Mouse (Mus musculus): ENCODE results near the gene Sestd1. TPM values are rescaled to one million over a fixed set of nuclear protein-coding genes. Genes with fewer than 3 reads are reported as not detected.
A peak's percentile ranks its signal among the peaks of the same experiment; 100 is the strongest.

The Sestd1 gene
- polyA plus RNA-seq, 1 experiment from 2014 or later = 32.6 TPM

- WGBS = 93% methylated on average over 2 of the region's 2 CpGs
- Histone ChIP-seq H3K4me2 (no peak overlapping the region), H3K4me1 (peaks cover 39% of the 10 kb centered on the region), H3K9ac (no peak overlapping the region), H3K4me3 (replicated peaks) (no peak overlapping the region), H3K27ac (no peak overlapping the region), H3K36me3 (replicated peaks) (no peaks in the 10 kb centered on the region), H3K9me3 (no peaks in the 10 kb centered on the region), H3K27me3 (no peaks in the 10 kb centered on the region)
- no peak for ATAC-seq (ENCODE audit: low FRiP score)
Observed at GRCm38 (mm10) chr2:77266931-77267330, 13.5 kb downstream of the Sestd1 start.

- peaks cover 39% of the 10 kb centered on the region for H3K4me1 ChIP-seq
- no peak overlapping the region for H3K9ac ChIP-seq
- no peaks in the 10 kb centered on the region for H3K27me3 ChIP-seq
- H3K4me2 ChIP-seq = no peak overlapping the region
- H3K4me3 ChIP-seq (replicated peaks) = no peak overlapping the region
- no peaks in the 10 kb centered on the region for H3K9me3 ChIP-seq
- no peaks in the 10 kb centered on the region for H3K36me3 ChIP-seq (replicated peaks)
- WGBS = 89% methylated on average over 3 of the region's 3 CpGs
- ATAC-seq (ENCODE audit: low FRiP score) = no peak
- no peak overlapping the region for H3K27ac ChIP-seq
Observed at GRCm38 (mm10) chr2:77266011-77266410, 14.4 kb downstream of the Sestd1 start.

- Histone ChIP-seq H3K4me3 (replicated peaks) (no peak overlapping the region), H3K4me2 (no peak overlapping the region), H3K36me3 (replicated peaks) (no peaks in the 10 kb centered on the region), H3K27me3 (no peaks in the 10 kb centered on the region), H3K4me1 (peaks cover 39% of the 10 kb centered on the region), H3K27ac (no peak overlapping the region), H3K9ac (no peak overlapping the region), H3K9me3 (no peaks in the 10 kb centered on the region)
- 80% methylated on average over 7 of the region's 7 CpGs for WGBS
- no peak for ATAC-seq (ENCODE audit: low FRiP score)
Observed at GRCm38 (mm10) chr2:77265301-77265700, 15.1 kb downstream of the Sestd1 start.

DNA sequence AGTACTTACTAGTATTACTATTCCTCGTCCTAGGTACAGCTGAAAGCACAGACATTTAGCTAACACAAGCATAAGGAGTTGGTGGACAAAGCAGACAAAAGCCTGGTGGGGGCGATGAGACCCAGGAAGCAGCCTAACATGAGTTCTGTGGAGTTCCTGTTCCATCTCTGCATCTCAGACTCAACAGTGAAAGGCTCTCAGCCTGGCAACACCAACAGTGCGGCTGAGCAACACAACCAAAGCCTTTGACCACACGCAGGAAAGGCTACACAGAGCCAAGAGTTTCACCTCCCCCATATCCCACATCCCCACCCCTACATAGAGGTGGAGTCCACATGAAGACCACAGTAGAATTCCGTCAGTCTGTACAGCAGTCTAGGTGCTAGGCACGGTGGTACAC, 15.8 kb downstream of the Sestd1 start:
- H3K27ac ChIP-seq = no peak overlapping the region
- H3K27me3 ChIP-seq = no peaks in the 10 kb centered on the region
- no peak overlapping the region for H3K4me3 ChIP-seq (replicated peaks)
- peaks cover 39% of the 10 kb centered on the region for H3K4me1 ChIP-seq
- H3K9ac ChIP-seq = no peak overlapping the region
- ATAC-seq (ENCODE audit: low FRiP score) = no peak
- H3K9me3 ChIP-seq = no peaks in the 10 kb centered on the region
- 84% methylated on average over 6 of the region's 6 CpGs for WGBS
- H3K36me3 ChIP-seq (replicated peaks) = no peaks in the 10 kb centered on the region
- H3K4me2 ChIP-seq = no peak overlapping the region

DNA sequence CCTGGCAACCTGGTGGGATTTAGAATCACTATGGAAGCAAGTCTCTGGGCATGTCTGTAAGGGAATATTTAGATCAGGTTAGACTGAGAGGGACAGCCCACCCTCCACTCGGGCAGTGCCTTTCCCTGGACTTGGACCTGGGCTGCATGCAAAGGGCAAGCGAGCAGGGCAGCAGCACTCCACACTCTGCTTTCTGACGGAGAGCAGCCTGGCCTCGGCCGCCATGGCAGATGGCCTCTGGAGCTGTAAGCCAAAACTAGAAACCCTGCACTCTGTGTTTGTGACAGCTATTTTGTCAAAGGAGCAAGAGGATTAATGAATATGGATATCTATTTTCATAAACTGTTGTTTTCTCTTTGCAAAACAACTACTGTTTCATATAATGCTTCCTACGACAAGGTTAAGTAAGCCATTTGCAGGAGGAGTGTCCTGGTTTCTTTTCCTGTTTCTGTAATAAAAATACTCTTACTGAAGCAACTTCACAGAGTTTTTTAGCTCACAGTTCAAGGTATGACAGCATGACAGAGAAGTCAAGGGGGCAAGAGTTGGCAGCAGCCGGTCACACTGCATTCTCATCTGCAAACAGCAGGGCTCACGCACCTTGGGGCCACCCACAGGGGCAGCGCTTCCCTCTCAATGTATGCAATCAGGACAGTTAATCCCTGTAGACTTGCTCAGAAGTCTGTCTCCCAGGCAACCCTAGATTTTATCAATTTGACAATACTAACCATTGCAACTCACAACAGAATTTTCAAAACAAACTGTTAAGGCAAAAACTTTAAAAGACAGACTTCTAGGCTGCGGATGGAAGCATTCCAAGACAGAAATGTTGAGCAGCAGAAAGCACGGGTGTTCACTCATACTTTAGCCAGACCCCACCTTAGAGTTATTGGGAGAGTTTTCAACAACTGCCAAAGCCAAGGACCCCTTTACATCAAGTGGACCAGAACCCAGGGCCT, 16.6 kb downstream of the Sestd1 start:
- no peak for ATAC-seq (ENCODE audit: low FRiP score)
- WGBS = 57% methylated on average over 11 of the region's 11 CpGs
- Histone ChIP-seq H3K27me3 (no peaks in the 10 kb centered on the region), H3K9me3 (no peaks in the 10 kb centered on the region), H3K36me3 (replicated peaks) (no peaks in the 10 kb centered on the region), H3K9ac (no peak overlapping the region), H3K4me2 (no peak overlapping the region), H3K4me3 (replicated peaks) (no peak overlapping the region), H3K27ac (no peak overlapping the region), H3K4me1 (peaks cover 31% of the 10 kb centered on the region)

DNA sequence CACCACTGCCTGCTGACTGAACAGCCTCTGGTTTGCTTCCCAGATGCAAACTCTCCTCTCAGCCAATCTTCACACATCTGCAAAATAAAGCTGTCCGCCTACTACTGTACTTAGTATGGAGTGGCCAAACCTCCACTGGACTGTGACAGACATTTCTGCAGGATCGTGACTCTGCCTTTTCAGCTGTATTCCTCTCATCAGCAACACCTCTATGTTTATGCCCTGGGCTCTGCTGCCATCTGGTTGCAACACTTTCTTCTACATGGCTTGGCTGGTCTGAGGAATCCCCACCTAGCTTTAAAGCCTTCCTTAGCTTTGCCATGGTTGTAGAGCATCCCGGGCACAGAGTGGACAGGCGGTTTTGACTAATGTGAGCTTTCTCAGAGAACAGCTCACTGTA, 20.3 kb downstream of the Sestd1 start:
- Histone ChIP-seq H3K4me1 (peaks cover 21% of the 10 kb centered on the region), H3K36me3 (replicated peaks) (0 out of 2 replicates have a peak, but pooled peaks cover 7% of the 10 kb centered on the region), H3K27ac (no peak overlapping the region), H3K9me3 (no peaks in the 10 kb centered on the region), H3K9ac (no peak overlapping the region), H3K4me3 (replicated peaks) (no peak overlapping the region), H3K4me2 (no peak overlapping the region), H3K27me3 (no peaks in the 10 kb centered on the region)
- 84% methylated on average over 4 of the region's 4 CpGs for WGBS
- ATAC-seq (ENCODE audit: low FRiP score) = no peak

- no peak for ATAC-seq (ENCODE audit: low FRiP score)
- WGBS = 90% methylated on average over 6 of the region's 6 CpGs
- Histone ChIP-seq H3K9me3 (no peaks in the 10 kb centered on the region), H3K4me1 (peaks cover 17% of the 10 kb centered on the region), H3K4me2 (no peak overlapping the region), H3K36me3 (replicated peaks) (0 out of 2 replicates have a peak, but pooled peaks cover 7% of the 10 kb centered on the region), H3K4me3 (replicated peaks) (no peak overlapping the region), H3K27me3 (no peaks in the 10 kb centered on the region), H3K9ac (no peak overlapping the region), H3K27ac (no peak overlapping the region)
Observed at GRCm38 (mm10) chr2:77253227-77253626, 27.2 kb downstream of the Sestd1 start.

DNA sequence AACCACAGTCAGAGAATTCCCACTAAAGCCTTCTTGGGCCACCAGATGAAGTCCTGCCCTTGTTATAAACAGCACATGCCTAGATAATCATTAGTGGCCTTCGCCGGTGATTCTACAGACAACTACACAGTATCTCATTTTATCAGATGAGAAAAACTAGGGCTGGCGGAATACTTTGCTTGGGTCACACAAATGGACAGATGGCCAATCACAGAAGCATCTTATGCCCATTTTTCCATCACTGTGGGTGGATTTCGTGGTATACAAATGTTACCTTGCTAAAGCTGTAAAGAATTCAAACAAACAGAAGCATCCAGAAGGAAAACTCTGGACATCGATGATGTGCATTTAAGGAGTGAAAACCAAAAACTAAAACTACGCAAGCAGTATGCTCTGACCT, 28.7 kb downstream of the Sestd1 start:
- ATAC-seq (ENCODE audit: low FRiP score) = no peak
- H3K36me3 ChIP-seq (replicated peaks) = 0 out of 2 replicates have a peak, but pooled peaks cover 7% of the 10 kb centered on the region
- 97% methylated on average over 6 of the region's 6 CpGs for WGBS
- H3K27me3 ChIP-seq = no peaks in the 10 kb centered on the region
- H3K4me1 ChIP-seq = peaks cover 12% of the 10 kb centered on the region
- H3K27ac ChIP-seq = no peak overlapping the region
- no peak overlapping the region for H3K9ac ChIP-seq
- no peak overlapping the region for H3K4me3 ChIP-seq (replicated peaks)
- H3K9me3 ChIP-seq = no peaks in the 10 kb centered on the region
- H3K4me2 ChIP-seq = no peak overlapping the region

DNA sequence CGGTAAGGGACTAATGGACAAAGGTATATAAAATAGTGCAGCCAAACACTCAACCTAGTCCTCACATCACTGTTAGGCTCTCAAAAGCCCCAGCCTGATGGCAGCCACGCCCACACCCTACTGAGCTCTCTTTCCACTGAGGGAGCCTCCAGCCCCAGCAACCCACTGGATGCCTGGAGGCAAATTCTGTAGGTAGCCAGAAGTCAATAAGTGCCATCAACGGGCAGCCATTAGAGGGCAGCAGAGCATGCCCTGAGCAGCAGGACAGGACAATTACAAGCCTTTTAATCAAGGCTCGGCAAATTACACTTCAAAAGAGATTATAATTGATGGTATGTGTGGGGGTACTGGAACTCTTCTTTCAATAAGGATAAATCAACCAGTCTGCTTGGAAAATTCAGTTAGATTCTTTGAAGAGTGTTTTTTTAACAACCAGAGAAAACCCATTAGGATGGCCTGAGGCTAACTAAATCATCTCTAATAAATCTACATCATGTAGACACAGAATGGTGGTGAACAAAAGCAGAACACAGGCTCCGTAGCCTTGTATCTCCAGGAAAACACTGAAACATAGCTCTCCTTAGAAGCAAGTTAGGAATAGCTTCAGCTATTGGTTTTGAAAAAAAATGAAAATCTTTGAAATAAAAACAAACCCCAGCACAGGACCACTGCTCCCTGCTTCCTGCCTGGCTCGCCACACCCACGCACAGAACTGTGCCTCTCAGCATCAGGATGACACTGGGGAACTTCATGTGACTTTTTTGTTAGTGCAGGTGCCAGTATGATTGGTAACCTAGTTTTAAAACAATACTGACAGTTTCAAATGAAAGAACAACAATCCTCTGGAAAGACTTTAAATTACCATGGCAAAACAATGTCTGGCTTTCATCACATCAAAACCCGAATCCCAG, 30.4 kb downstream of the Sestd1 start:
- H3K9me3 ChIP-seq = no peaks in the 10 kb centered on the region
- 42% methylated on average over 8 of the region's 8 CpGs for WGBS
- H3K4me3 ChIP-seq (replicated peaks) = no peak overlapping the region
- no peaks in the 10 kb centered on the region for H3K27me3 ChIP-seq
- peaks cover 19% of the 10 kb centered on the region for H3K4me1 ChIP-seq
- H3K9ac ChIP-seq = no peak overlapping the region
- no peak overlapping the region for H3K4me2 ChIP-seq
- H3K36me3 ChIP-seq (replicated peaks) = no peaks in the 10 kb centered on the region
- ATAC-seq (ENCODE audit: low FRiP score) = peak; percentile 66
- no peak overlapping the region for H3K27ac ChIP-seq

- H3K36me3 ChIP-seq (replicated peaks) = peaks cover 10% of the 10 kb centered on the region
- H3K9me3 ChIP-seq = no peaks in the 10 kb centered on the region
- no peak for ATAC-seq (ENCODE audit: low FRiP score)
- no peak overlapping the region for H3K4me3 ChIP-seq (replicated peaks)
- H3K9ac ChIP-seq = no peak overlapping the region
- H3K27ac ChIP-seq = no peak overlapping the region
- no peaks in the 10 kb centered on the region for H3K27me3 ChIP-seq
- 90% methylated on average over 1 of the region's 1 CpGs for WGBS
- H3K4me2 ChIP-seq = no peak overlapping the region
- peaks cover 19% of the 10 kb centered on the region for H3K4me1 ChIP-seq
Observed at GRCm38 (mm10) chr2:77248416-77248815, 32.0 kb downstream of the Sestd1 start.

- no peak overlapping the region for H3K4me3 ChIP-seq (replicated peaks)
- H3K9me3 ChIP-seq = no peaks in the 10 kb centered on the region
- no peak for ATAC-seq (ENCODE audit: low FRiP score)
- no peak overlapping the region for H3K9ac ChIP-seq
- H3K27me3 ChIP-seq = no peaks in the 10 kb centered on the region
- H3K4me2 ChIP-seq = no peak overlapping the region
- 93% methylated on average over 10 of the region's 10 CpGs for WGBS
- peaks cover 19% of the 10 kb centered on the region for H3K4me1 ChIP-seq
- peaks cover 13% of the 10 kb centered on the region for H3K36me3 ChIP-seq (replicated peaks)
- H3K27ac ChIP-seq = no peak overlapping the region
Observed at GRCm38 (mm10) chr2:77247200-77247830, 33.1 kb downstream of the Sestd1 start.

- H3K27me3 ChIP-seq = no peaks in the 10 kb centered on the region
- no peak overlapping the region for H3K4me2 ChIP-seq
- peaks cover 20% of the 10 kb centered on the region for H3K36me3 ChIP-seq (replicated peaks)
- no peak for ATAC-seq (ENCODE audit: low FRiP score)
- H3K4me3 ChIP-seq (replicated peaks) = no peak overlapping the region
- WGBS = 69% methylated on average over 3 of the region's 3 CpGs
- peaks cover 19% of the 10 kb centered on the region for H3K4me1 ChIP-seq
- H3K9me3 ChIP-seq = no peaks in the 10 kb centered on the region
- H3K27ac ChIP-seq = no peak overlapping the region
- H3K9ac ChIP-seq = no peak overlapping the region
Observed at GRCm38 (mm10) chr2:77245806-77246205, 34.6 kb downstream of the Sestd1 start.

Measured in forebrain, embryonic 12.5 days (tissue).